Comparison of ENCODE assay signal across 18 mouse cellular contexts in genomic region chr10:45100473-45100872, GRCm38 (mm10). TPM values are rescaled to one million over a fixed set of nuclear protein-coding genes. Genes with fewer than 3 reads are reported as not detected.
A peak's percentile ranks its signal among the peaks of the same experiment; 100 is the strongest.
DNase-seq lines count a peak whose midpoint lies in the region; ATAC-seq and TF ChIP-seq lines count a peak whose summit lies in the region.
"Had no signal": no experiment of that assay in that cellular context is flagged by ENCODE, and none has a peak within 500 bp of the region (broad histone marks: within the 10 kb centered on the region; RNA-seq: fewer than 3 reads in every experiment).

No protein-coding gene starts in this region.

- no peak for ATAC-seq in liver, embryonic 14.5 days (ENCODE audit: insufficient read depth)
- ATAC-seq: activated CD4-positive, CD25-positive, alpha-beta regulatory T cell, adult 4 months; Patski had no signal

- TF ChIP-seq POLR2A in spleen, adult 2 months (IDR thresholded peaks at IDR 0.05; ENCODE audit: low read depth, low read length), result no peak

- H3K4me2 ChIP-seq in liver, embryonic 14.5 days (ENCODE audit: low read depth), result 0 out of 2 replicates have a peak overlapping the region, but pooled peaks have one; percentile 2
- H3K4me2 ChIP-seq: heart, embryonic 13.5 days; limb, embryonic 12.5 days had no signal

- no peak for DNase-seq in spleen, adult 2 months (ENCODE audit: low read depth in 1 of 2, low spot score in 2 of 2)
- DNase-seq in spleen, adult 18-20 months, result no peak
- peak; percentile 29 for DNase-seq in kidney, postnatal 14 days
- DNase-seq in liver, embryonic 14.5 days (ENCODE audit: low read depth in 3 of 3, low spot score in 3 of 3), result no peak
- DNase-seq in gastrocnemius, postnatal 25 days, result no peak
- no peak for DNase-seq in right cerebral cortex, postnatal 10 days (ENCODE audit: low spot score in 2 of 2)
- no peak for DNase-seq in heart, adult 18-20 months
- DNase-seq: adrenal gland, postnatal 25 days; cerebellum, adult 9-10 months; gastrocnemius, postnatal 36 days; heart, postnatal 4 days; midbrain, embryonic 14.5 days; thymus, adult 18-20 months had no signal

- TF ChIP-seq EP300 in liver, embryonic 14.5 days (IDR thresholded peaks at IDR 0.05; ENCODE audit: low read depth), result no peak

- H3K27ac ChIP-seq in spleen, adult 2 months (ENCODE audit: insufficient read depth, low read length), result peak overlapping the region; percentile 30; the same call in 1 of the 2 replicates
- no peak overlapping the region for H3K27ac ChIP-seq in liver, embryonic 14.5 days
- H3K27ac ChIP-seq: heart, embryonic 13.5 days; left cerebral cortex, adult 2 months; limb, embryonic 12.5 days had no signal

- H3K4me3 ChIP-seq in spleen, adult 2 months (ENCODE audit: extremely low read depth, insufficient read depth, insufficient read length), result no peak overlapping the region
- H3K4me3 ChIP-seq in liver, embryonic 14.5 days (ENCODE audit: insufficient read depth in 1 of 2, low read depth in 2 of 2, low read length in 2 of 2), result no peak overlapping the region
- H3K4me3 ChIP-seq: heart, embryonic 13.5 days; left cerebral cortex, adult 2 months; limb, embryonic 12.5 days had no signal

- TF ChIP-seq CTCF in spleen, adult 2 months (IDR thresholded peaks at IDR 0.05; ENCODE audit: extremely low read depth, insufficient read depth, insufficient read length, insufficient replicate concordance), result no peak
- TF ChIP-seq CTCF in liver, embryonic 14.5 days (IDR thresholded peaks at IDR 0.05; ENCODE audit: low read depth), result no peak

- WGBS in spleen, adult 2 months, result 41% methylated on average over 11 of the region's 11 CpGs
- WGBS in liver, embryonic 14.5 days (ENCODE audit: insufficient replicate concordance), result 71% methylated on average over 11 of the region's 11 CpGs

- H3K9ac ChIP-seq in liver, embryonic 14.5 days (replicated peaks), result no peak overlapping the region
- H3K9ac ChIP-seq: heart, embryonic 13.5 days; limb, embryonic 12.5 days had no signal

- no peaks in the 10 kb centered on the region for H3K27me3 ChIP-seq in spleen, adult 2 months (ENCODE audit: control insufficient read depth, insufficient read depth, low read length)
- H3K27me3 ChIP-seq in liver, embryonic 14.5 days (ENCODE audit: control insufficient read depth, insufficient read depth, low read length), result no peaks in the 10 kb centered on the region
- H3K27me3 ChIP-seq: heart, embryonic 13.5 days; limb, embryonic 12.5 days; Patski had no signal

- H3K36me3 ChIP-seq in spleen, adult 2 months (ENCODE audit: control insufficient read depth, insufficient read depth, low read length), result peaks cover 15% of the 10 kb centered on the region
- H3K36me3 ChIP-seq in liver, embryonic 14.5 days (replicated peaks; ENCODE audit: control insufficient read depth, insufficient read depth, low read depth), result no peaks in the 10 kb centered on the region; the same call in none of the 2 replicates

- H3K4me1 ChIP-seq in spleen, adult 2 months (ENCODE audit: control insufficient read depth, insufficient read depth, insufficient read length), result peaks cover 13% of the 10 kb centered on the region
- H3K4me1 ChIP-seq in liver, embryonic 14.5 days (replicated peaks; ENCODE audit: control insufficient read depth in 2 of 2, insufficient read depth in 2 of 2, low read length in 1 of 2), result peaks cover 0 to 6% of the 10 kb centered on the region in 2 experiments; a peak in 1 of 4 replicates

- H3K9me3 ChIP-seq in liver, embryonic 14.5 days (ENCODE audit: control insufficient read depth, low read length), result no peaks in the 10 kb centered on the region
- H3K9me3 ChIP-seq: heart, embryonic 13.5 days; limb, embryonic 12.5 days had no signal

RNA-seq across cellular contexts. Expression of gene Prep, which starts 33.5 kb away (rescaled TPM):
- 5.2 and 6.9 TPM in 2 replicates for polyA plus RNA-seq in spleen, adult 2 months (2012; rRNA removed)
- 3.7 and 4.6 TPM in 2 replicates for polyA plus RNA-seq in liver, embryonic 14.5 days (2012; rRNA removed)
- polyA plus RNA-seq in liver, embryonic 14.5 days (2014; fragmentation: Nextera tagmentation; extraction: Ambion mirVana), result 6.7 and 7.1 TPM in 2 replicates
- 1 to 10 TPM; 7.0 to 7.3 TPM for total RNA-seq in gastrocnemius, postnatal 25 days (2021)
- total RNA-seq in heart, adult 18-20 months (2021), result 10 to 100 TPM; 12.3 to 12.5 TPM
